Mouse (Mus musculus): ENCODE results near the gene Hspb3.

Gene Hspb3

GRCm38 (mm10) chr13:113663151-113663779, at the start of gene Hspb3:
Hspb3 (minus strand) TSS chr13:113663676.
- DNase-seq (ENCODE audit: low spot score): peak; percentile 71

DNA sequence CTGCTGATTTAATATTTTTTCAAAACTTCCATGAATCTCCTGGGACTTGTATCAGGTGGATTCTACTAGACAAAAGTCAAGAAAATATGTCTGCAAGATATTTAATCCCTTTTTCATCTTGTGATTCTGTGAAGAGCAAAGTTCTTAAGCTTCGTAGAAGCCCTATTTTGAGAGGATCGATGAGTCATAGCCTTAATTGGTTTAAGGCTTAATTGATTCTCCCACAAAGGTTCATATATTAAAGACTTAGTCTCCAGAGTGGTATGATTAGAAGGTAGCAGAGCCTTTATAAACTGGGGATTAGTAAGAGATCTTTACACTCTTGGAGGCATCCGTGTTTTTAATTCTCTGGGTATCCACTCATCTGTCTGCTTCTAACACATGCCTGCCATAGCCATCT, 49.7 kb upstream of the Hspb3 start:
- DNase-seq (ENCODE audit: low spot score): no peak

GRCm38 (mm10) chr13:113706183-113706582, 42.7 kb upstream of the Hspb3 start:
- peak; percentile 66 for DNase-seq (ENCODE audit: low spot score)

DNA sequence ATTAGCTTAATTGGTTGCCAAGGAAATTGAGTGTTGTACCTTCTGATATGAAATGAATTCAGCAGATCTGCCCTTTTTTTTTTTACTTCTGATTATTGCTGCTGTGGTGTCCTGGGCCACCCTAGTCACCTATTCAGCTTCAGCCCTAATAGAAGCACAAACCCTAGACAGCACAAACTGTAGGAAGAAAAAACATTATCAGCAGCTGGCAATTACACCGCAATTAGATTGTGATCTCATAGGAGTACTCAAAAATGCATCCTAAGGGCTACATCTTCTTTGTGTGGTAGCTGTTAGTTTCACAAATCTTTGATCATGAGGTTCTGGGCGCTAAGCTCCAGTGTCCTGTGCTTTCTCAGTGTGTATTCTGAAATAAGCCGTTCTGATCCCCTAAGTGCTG, 37.7 kb upstream of the Hspb3 start:
- DNase-seq (ENCODE audit: low spot score): no peak

DNA sequence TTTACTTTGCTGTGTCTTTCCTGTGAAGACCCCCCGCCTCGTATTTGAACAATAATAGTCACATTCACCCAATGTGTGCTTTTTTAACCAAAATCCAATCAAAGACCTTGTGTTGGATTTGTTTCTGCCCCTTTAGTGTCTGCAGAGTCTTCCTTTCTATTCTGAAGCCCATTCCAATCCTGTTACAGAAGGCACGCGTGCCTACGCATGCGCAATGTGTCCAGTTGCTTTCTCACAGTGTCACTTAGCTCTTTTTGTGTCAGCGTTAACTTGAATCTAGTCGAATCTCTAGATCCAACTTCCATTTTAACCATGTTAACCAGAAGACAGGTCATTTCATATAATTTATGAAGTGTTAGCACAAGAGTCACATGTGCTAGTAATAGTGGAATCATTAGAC, 36.5 kb upstream of the Hspb3 start:
- DNase-seq (ENCODE audit: low spot score): no peak

- DNase-seq (ENCODE audit: low spot score): peak; percentile 26
These were observed 36.0 kb upstream of the Hspb3 start for GRCm38 (mm10) chr13:113699415-113699873.

DNA sequence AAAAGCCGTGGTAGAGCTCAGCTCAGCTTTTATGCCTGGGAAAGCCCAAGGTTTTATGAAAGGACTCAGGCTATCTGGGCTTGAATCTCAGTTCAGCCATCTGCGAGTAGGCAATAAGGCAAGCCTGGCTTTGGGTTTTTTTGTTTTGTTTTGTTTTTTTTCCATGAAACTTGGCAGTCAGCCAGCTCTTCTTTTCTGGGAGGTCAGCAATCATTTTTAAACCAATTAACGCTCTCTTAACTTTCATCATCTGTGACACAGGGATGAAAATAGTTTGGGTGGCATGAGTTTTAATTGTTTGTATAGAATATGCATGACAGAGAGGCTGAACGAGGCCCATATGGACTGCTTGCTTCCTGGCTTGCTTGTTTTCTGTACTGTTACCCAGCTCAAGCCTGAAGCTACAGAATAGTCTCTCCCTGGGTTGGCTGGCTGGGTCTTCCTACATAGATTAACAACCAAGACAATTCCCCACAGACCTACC, 33.4 kb upstream of the Hspb3 start:
- no peak for DNase-seq (ENCODE audit: low spot score)

DNA sequence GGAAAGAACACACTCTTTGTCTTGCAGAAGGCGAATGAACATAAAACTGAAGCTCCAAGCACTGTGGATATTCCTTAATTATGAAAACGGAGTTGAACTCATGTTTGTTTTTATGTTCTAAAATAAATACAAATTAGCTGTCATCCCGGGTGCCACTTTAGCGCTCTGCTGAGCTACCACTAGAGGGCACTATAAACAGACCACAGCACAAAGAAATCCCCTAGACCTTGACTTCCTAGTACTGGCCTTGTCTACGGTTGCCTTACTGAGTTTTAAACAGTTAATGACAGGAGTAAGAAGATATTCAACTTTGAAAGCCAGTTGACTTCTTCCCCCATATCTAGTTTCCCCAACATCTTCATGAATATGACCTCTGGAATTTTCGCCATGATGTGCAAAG, 29.9 kb upstream of the Hspb3 start:
- DNase-seq (ENCODE audit: low spot score): peak; percentile 77

DNA sequence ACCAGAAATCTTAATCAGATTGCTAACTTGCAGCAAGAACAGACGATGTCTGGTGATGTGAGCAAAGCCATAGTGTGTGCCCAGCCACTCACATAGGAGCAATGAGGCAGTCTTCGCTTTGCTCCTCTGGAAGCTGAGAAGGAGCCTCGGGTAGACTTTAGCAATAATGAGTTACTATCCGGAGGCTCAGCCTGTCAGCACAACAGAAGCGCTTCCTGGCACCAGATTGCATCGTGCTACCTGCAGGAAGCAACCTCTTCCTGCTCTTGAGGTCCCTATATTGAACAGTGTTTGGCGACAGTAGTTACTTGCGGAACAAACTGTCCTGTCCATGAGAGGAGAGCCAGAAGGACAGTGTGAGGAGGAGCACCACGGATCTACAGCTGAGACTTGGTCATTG, 28.2 kb upstream of the Hspb3 start:
- DNase-seq (ENCODE audit: low spot score): no peak

- no peak for DNase-seq (ENCODE audit: low spot score)
These were observed 26.4 kb upstream of the Hspb3 start for GRCm38 (mm10) chr13:113689883-113690282.

- DNase-seq (ENCODE audit: low spot score): no peak
These were observed 23.2 kb upstream of the Hspb3 start for GRCm38 (mm10) chr13:113686691-113687121.

DNA sequence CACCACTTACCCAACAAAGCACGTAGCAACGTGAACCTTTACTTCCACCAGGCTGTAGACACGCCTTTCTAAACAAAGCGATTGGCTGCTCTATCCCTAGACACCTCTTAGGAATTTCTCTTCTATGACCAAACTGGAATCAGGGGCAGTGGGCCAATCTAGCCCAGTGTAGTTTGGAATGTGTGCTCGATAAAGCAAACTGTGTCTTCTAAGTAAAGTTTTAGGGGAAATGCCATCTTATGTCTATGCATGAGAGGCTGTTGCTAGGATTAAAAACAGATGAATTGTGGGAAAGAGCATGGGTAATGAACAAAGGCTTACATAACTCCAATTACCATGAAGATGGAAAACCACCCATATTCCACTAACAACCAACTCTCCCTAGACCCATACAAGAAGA, 19.3 kb upstream of the Hspb3 start:
- no peak for DNase-seq (ENCODE audit: low spot score)

DNA sequence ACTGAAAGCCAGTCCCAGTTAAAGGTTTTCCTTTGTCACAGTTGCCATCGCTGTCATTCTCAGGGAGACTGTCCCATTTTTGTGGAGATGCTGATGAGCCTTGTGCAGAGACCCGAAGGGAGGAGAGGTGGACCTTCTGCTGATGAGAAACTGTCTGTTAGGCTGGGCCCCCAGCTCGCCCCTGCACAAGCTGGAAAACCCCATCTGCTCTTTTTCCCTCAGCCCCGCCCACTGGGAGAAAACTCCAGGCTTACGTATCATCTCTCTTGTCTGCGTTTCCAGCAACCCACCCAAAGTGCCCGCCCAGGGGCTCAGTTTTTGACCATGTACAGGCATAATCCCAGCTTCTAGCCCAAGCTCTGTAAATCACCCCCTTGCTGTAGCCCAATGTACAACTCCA, 17.2 kb upstream of the Hspb3 start:
- DNase-seq (ENCODE audit: low spot score): no peak

GRCm38 (mm10) chr13:113669459-113670077, 6.1 kb upstream of the Hspb3 start:
- peak; percentile 76 for DNase-seq (ENCODE audit: low spot score)

- DNase-seq (ENCODE audit: low spot score): no peak
These were observed 407 bp upstream of the Hspb3 start for GRCm38 (mm10) chr13:113663883-113664282.

DNA sequence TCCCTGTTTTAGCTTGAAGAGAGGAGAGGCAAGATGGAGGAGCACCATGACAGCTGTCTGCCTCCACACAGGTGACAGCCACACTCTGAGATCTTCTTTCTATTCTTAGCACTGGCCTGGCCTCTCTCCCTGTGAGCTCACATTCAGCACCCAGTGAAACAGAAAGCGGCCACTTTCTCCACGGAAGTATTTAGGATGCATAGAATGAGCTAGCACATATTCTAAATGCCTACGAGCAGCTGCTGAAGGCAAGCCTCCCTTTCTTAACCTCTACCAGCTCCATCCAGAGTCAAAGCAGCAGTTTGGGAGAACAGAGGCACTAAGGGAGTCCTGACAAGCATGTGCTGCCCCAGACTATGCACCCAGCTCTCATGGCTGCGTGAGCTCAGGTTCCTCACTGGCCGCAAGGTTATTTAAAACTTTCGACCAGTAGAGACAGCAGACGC, 1.6 kb downstream of the Hspb3 start:
- DNase-seq (ENCODE audit: low spot score): no peak

- no peak for DNase-seq (ENCODE audit: low spot score)
These were observed 2.7 kb downstream of the Hspb3 start for GRCm38 (mm10) chr13:113660576-113661310.

DNA sequence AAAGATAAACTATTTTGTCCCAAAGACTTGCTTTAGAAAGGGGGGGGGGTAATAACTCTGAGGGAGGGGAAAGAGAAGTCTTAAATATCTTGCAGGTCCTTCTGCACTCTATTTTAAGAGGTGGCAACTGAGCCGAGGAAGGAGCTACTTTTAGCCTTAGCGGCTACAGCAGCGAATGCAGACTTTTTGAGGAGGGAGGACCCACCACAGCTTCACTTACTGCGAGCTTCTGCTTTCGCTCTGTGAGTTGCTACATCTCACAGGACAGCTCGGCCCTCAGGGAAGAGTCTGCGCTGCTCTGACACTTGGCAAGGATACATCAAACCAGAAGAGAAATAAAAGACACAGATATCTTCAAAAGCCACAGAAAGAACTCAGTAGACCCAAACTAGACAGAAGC, 6.3 kb downstream of the Hspb3 start:
- no peak for DNase-seq (ENCODE audit: low spot score)

GRCm38 (mm10) chr13:113656639-113657038, 6.8 kb downstream of the Hspb3 start:
- DNase-seq (ENCODE audit: low spot score): no peak

GRCm38 (mm10) chr13:113655511-113655910, 8.0 kb downstream of the Hspb3 start:
- DNase-seq (ENCODE audit: low spot score): no peak

GRCm38 (mm10) chr13:113640944-113641597, 22.4 kb downstream of the Hspb3 start:
- DNase-seq (ENCODE audit: low spot score): no peak

DNA sequence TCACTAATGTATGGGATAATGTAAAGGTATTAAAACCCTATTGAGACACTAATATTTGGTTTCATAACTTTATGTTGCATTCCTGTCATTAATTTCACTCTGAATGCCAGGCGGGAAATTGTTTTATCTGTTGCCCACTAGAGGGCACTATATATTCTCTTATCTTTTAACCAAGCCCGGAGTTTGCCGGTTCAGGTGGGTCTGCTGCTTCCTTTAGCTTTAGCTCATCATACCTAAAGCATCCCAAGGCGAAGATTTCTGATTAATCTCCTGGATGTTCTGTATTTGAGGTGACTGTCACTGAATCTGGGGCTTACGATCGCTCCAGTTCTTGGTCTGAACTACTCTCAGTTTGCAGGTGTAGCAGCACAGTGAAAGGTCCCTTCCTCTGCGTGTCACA, 24.6 kb downstream of the Hspb3 start:
- DNase-seq (ENCODE audit: low spot score): peak; percentile 82

All from retina, embryonic 14.5 days (tissue).